Mouse (Mus musculus) bone marrow, adult 2 months (tissue): ENCODE measurements at regions not wholly inside any gene's neighbourhood (a gene's known extent, or its start where the extent isn't known, plus 50 kb on each side); places are given as distances from the start of the nearest gene placed in this dataset.

Experiments used
- CTCF ChIP-seq: fragments of 200-500 bp; IDR thresholded peaks from 2 replicates; pipeline ENCODE4 v1.5.1; 2011; ENCODE audit warnings: low read length, control low read depth; ENCODE audit not compliant: control insufficient read depth, insufficient read depth
- POLR2A ChIP-seq: fragments of 200-500 bp; IDR thresholded peaks from 2 replicates; pipeline ENCODE4 v1.6.1; 2011; ENCODE audit warnings: low read depth, mild to moderate bottlenecking, control low read depth, low read length, borderline replicate concordance; ENCODE audit not compliant: control insufficient read depth

GRCm38 (mm10) chr2:79086857-79087578 is 168.2 kb upstream of the Itga4 start:
- no peak for TF ChIP-seq CTCF
- no peak for TF ChIP-seq POLR2A
